Mouse (Mus musculus) limb, embryonic 14.5 days (tissue): ENCODE measurements around the gene Tango6. TPM values are rescaled to one million over a fixed set of nuclear protein-coding genes. Genes with fewer than 3 reads are reported as not detected.

ENCODE experiments used
- ATAC-seq: fragments of 200-750 bp; cut with Nextera tagmentation; 2 replicates; pipeline ENCODE4 v1.8.0; 2017; ENCODE audit warnings: low read depth, moderate number of reproducible peaks, moderate TSS enrichment; ENCODE audit not compliant: low FRiP score
- DNase-seq: peaks from one replicate; pipeline ENCODE4 v3.0.0-alpha.2; 2015; ENCODE audit warnings: low spot score
- H3K27ac ChIP-seq: fragments of 300-500 bp; sonication (generic); replicated peaks from 2 replicates; pipeline ENCODE4 v1.5.1; 2014; ENCODE audit warnings: low read depth, mild to moderate bottlenecking, low read length, moderate library complexity, mixed read lengths
- H3K27me3 ChIP-seq: fragments of 300-500 bp; sonication (generic); 2 replicates; pipeline ENCODE4 v1.6.1; 2014; ENCODE audit warnings: low read length, mixed read lengths; ENCODE audit not compliant: control insufficient read depth, insufficient read depth
- H3K36me3 ChIP-seq: fragments of 300-500 bp; sonication (generic); 2 replicates; pipeline ENCODE4 v1.6.1; 2014; ENCODE audit warnings: mild to moderate bottlenecking, low read length, moderate library complexity, mixed read lengths; ENCODE audit not compliant: control insufficient read depth, insufficient read depth
- H3K4me1 ChIP-seq: fragments of 300-500 bp; sonication (generic); 2 replicates; pipeline ENCODE4 v1.6.1; 2014; ENCODE audit warnings: antibody characterized with exemption, low read length, mixed read lengths; ENCODE audit not compliant: control insufficient read depth, insufficient read depth
- H3K4me2 ChIP-seq: fragments of 300-500 bp; sonication (generic); replicated peaks from 2 replicates; pipeline ENCODE4 v1.6.1; 2014; ENCODE audit warnings: low read depth, mild to moderate bottlenecking, low read length, moderate library complexity; ENCODE audit not compliant: severe bottlenecking
- H3K4me3 ChIP-seq: fragments of 300-500 bp; sonication (generic); replicated peaks from 2 replicates; pipeline ENCODE4 v1.5.1; 2014; ENCODE audit warnings: low read length
- H3K9ac ChIP-seq: fragments of 300-500 bp; sonication (generic); 2 replicates; pipeline ENCODE4 v1.6.1; 2014; ENCODE audit warnings: mild to moderate bottlenecking, low read depth, low read length, moderate library complexity; ENCODE audit not compliant: severe bottlenecking
- H3K9me3 ChIP-seq: fragments of 300-500 bp; sonication (generic); 2 replicates; pipeline ENCODE4 v1.6.1; 2016; ENCODE audit warnings: low read length; ENCODE audit not compliant: control insufficient read depth
- POLR2A ChIP-seq: fragments of 200-500 bp; IDR thresholded peaks from 2 replicates; pipeline ENCODE4 v1.8.0; 2012; ENCODE audit warnings: inconsistent platforms, mild to moderate bottlenecking, moderate library complexity, borderline replicate concordance; ENCODE audit not compliant: insufficient read depth, insufficient read length; ENCODE audit errors: extremely low read depth
- WGBS: fragments of 180-500 bp; shearing (Covaris S2); extraction: QIAGEN DNeasy Blood & Tissue Kit; methylation state at CpG from one replicate; pipeline ENCODE4 v1.1.7; 2014; 5-methylcytosine and 5-hydroxymethylcytosine counted together
- polyA plus RNA-seq, 2 experiments: library from polyadenylated mRNA; depleted of rRNA in 1 of 2; stranded (reverse) in 1 of 2; unstranded in 1 of 2; fragments of >200 nt; fragmentation: Nextera tagmentation in 1 of 2; extraction: Ambion mirVana in 1 of 2; gene quantifications; 2 replicates each; pipeline versions ENCODE4 v1.2.1 to v1.2.3; 2012 to 2014

Gene Tango6
- polyA plus RNA-seq, 2 experiments, result 5.9 to 6.5 TPM

DNA sequence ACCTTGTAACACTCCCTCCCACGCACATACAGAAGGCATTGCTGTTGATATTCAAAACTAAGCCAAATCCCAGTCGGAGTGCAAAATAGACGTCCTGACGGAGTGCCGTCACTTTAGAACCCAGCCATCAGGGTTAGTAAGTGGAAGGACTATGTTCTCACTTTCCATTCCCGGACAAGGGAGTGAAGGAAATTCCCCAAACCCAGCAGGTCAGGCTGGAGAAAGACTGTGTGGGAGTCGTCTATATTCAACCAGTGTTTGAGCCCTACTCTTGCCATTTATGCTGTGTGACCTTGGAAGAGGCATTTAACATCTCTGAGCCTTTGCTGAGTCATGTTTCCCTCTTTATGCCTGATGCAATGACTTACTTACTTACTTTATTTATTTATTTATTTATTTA, 42.7 kb upstream of the Tango6 start:
- Histone ChIP-seq H3K9me3 (no peaks in the 10 kb centered on the region), H3K27me3 (no peaks in the 10 kb centered on the region), H3K4me1 (0 out of 2 replicates have a peak, but pooled peaks cover 2% of the 10 kb centered on the region), H3K9ac (no peak overlapping the region), H3K4me2 (no peak overlapping the region), H3K4me3 (no peak overlapping the region), H3K27ac (no peak overlapping the region), H3K36me3 (no peaks in the 10 kb centered on the region)
- WGBS, result 85% methylated on average over 7 of the region's 7 CpGs
- TF ChIP-seq POLR2A, result no peak
- ATAC-seq (no peak), DNase-seq (no peak)

DNA sequence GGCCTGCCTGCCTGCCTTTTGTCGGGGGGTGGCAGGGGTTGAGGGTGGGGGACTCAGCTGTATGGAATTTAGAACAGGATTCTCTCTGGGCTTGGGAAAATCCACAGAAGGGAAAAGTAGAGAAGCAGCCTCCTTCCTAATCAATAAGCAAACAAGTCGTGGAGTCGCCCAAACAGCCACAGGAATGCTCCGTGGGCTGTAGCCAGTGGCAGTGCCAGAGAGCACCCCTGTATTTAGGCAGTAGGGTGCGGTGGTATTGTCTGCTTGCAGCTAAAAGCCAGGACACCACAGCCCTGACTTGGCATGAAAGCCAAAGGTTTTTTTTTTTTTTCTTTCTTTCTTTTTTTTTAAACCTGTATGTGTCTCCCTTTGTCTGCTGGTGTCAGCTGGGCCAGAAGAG, 41.9 kb upstream of the Tango6 start:
- ATAC-seq (no peak), DNase-seq (no peak)
- no peaks in the 10 kb centered on the region for H3K9me3 ChIP-seq
- no peak overlapping the region for H3K9ac ChIP-seq
- H3K4me2 ChIP-seq, result no peak overlapping the region
- no peak for TF ChIP-seq POLR2A
- no peaks in the 10 kb centered on the region for H3K4me1 ChIP-seq
- H3K27ac ChIP-seq, result no peak overlapping the region
- H3K4me3 ChIP-seq, result no peak overlapping the region
- no peaks in the 10 kb centered on the region for H3K27me3 ChIP-seq
- WGBS, result 81% methylated on average over 5 of the region's 5 CpGs
- H3K36me3 ChIP-seq, result no peaks in the 10 kb centered on the region

DNA sequence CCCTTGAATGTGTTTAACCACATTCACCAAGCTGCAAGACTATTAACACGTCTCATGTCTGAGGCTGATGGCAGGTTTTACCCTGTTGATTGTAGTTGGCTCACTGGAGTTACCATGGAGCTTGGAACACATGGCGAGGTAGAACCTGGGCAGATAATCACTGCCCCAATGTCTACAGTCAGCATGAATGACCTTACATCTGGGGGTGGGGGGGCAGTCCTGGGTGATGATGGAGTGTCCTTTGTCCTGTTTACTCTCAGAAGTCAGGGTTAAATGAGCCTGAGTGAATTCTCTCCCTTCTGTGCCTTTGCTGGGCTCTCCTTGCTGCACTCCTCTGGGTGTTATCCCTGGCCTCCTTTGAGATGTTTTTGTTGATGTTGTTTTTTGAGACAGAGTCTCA, 40.7 kb upstream of the Tango6 start:
- Histone ChIP-seq H3K4me2 (no peak overlapping the region), H3K36me3 (no peaks in the 10 kb centered on the region), H3K9me3 (no peaks in the 10 kb centered on the region), H3K4me1 (no peaks in the 10 kb centered on the region), H3K4me3 (no peak overlapping the region), H3K9ac (no peak overlapping the region), H3K27me3 (no peaks in the 10 kb centered on the region), H3K27ac (no peak overlapping the region)
- DNase-seq (no peak), ATAC-seq (no peak)
- TF ChIP-seq POLR2A, result no peak
- WGBS, result 76% methylated on average over 2 of the region's 2 CpGs

DNA sequence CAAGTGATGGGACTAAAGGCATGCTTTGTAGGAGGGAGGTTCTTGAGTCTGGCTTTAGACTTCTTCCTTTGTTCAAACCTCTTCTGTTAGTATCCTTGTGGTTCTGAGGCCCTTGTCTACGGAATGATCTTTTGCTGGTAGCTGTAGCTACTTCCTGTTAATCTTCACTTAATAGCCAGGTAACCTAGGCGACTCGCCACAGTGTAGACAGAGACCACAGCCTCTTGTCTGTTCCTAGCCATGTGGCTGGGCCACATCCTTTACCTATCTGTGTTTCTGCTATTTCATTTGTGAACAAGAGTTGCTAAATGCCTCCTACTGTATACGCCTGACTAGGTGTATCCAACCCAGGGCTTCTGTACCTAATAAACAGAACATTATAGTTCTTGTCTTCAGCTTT, 39.8 kb upstream of the Tango6 start:
- Histone ChIP-seq H3K27me3 (no peaks in the 10 kb centered on the region), H3K4me2 (no peak overlapping the region), H3K9me3 (no peaks in the 10 kb centered on the region), H3K9ac (no peak overlapping the region), H3K27ac (no peak overlapping the region), H3K36me3 (no peaks in the 10 kb centered on the region), H3K4me1 (no peaks in the 10 kb centered on the region), H3K4me3 (no peak overlapping the region)
- TF ChIP-seq POLR2A, result no peak
- DNase-seq (no peak), ATAC-seq (no peak)
- WGBS, result 88% methylated on average over 4 of the region's 4 CpGs

DNA sequence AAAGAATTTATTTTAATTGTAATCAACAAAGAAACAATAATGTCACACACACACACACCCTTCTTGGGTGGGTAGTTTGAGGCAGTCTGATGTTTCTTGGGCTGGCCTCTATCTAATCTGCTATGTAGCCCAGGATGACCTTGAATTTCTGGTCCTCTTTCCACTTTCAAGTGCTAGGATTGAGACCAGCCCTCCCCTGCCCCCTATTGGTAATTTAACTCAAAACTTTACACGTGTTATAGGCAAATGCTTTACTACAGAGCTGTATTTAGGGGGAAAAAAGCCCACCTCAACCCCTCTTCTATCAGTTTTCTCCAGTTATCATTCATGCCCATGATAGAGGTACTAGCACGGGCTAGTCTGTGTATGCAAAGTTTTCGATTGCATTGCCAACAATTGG, 37.9 kb upstream of the Tango6 start:
- H3K9me3 ChIP-seq, result no peaks in the 10 kb centered on the region
- no peak overlapping the region for H3K4me2 ChIP-seq
- H3K9ac ChIP-seq, result no peak overlapping the region
- no peaks in the 10 kb centered on the region for H3K36me3 ChIP-seq
- H3K27ac ChIP-seq, result no peak overlapping the region
- no peak for ATAC-seq
- H3K27me3 ChIP-seq, result no peaks in the 10 kb centered on the region
- H3K4me1 ChIP-seq, result no peaks in the 10 kb centered on the region
- no peak for TF ChIP-seq POLR2A
- H3K4me3 ChIP-seq, result no peak overlapping the region
- WGBS, result 68% methylated on average over 3 of the region's 3 CpGs
- no peak for DNase-seq

DNA sequence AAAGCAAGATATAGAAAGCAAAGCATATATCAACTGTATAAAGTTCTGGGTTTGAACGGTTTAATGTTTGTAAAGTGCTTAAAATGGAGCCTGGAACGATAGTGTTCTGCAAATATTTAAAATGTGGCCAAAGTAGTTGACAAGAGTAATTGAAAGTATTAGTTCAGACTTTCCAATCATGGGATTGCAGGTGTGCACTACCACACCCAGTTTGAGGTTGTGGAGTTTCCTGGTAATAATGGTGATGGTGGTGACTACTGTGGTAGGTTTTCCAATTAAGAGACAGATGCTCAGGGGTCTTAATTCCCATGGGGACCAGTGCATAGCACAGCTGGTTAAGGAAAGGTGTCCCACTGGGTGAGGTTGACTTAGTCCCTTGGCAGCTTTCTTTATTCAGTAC, 36.7 kb upstream of the Tango6 start:
- Histone ChIP-seq H3K4me3 (no peak overlapping the region), H3K27ac (no peak overlapping the region), H3K4me1 (no peaks in the 10 kb centered on the region), H3K4me2 (no peak overlapping the region), H3K27me3 (no peaks in the 10 kb centered on the region), H3K9me3 (no peaks in the 10 kb centered on the region), H3K36me3 (no peaks in the 10 kb centered on the region), H3K9ac (no peak overlapping the region)
- ATAC-seq (no peak), DNase-seq (no peak)
- WGBS, result 85% methylated on average over 2 of the region's 2 CpGs
- TF ChIP-seq POLR2A, result no peak
